Mouse (Mus musculus) spleen, postnatal 14 days (tissue): ENCODE data around the gene Tnpo2.

Source experiments
- DNase-seq, 2 experiments: peaks; one replicate each; pipeline ENCODE4 v3.0.0; 2021 to 2022; ENCODE audit warnings: low spot score in 2 of 2

The Tnpo2 gene

GRCm38 (mm10) chr8:85036718-85037365 is at the start of gene Tnpo2:
Gene Tnpo2, plus strand, starts transcription at chr8:85036915.
- DNase-seq = peak; percentile 73 to 80

- no peak for DNase-seq
Measured at GRCm38 (mm10) chr8:84987388-84987787, 49.3 kb upstream of the Tnpo2 start.

- no peak for DNase-seq
Measured at GRCm38 (mm10) chr8:84987903-84988302, 48.8 kb upstream of the Tnpo2 start.

DNA sequence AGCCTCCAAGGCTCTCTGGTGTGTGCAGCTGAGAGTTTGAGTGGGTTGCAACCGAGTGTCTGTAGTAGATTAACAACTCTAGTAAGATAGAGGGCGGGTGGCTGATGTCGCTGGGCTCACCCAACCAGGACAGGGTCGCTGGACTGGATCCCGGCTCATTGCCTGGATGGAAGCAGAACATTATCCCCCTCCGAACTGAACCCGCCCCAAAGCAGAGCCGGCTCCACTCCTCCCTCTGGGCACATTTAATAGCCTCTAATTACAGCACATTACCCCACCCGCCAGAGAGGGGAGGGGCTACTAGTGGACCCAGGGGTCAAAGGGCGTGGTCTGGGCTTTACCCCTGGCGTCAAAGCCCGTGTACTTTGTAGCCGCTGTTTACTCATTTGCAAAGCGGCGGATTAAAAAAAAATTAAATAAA is 47.4 kb upstream of the Tnpo2 start:
- DNase-seq = no peak

DNA sequence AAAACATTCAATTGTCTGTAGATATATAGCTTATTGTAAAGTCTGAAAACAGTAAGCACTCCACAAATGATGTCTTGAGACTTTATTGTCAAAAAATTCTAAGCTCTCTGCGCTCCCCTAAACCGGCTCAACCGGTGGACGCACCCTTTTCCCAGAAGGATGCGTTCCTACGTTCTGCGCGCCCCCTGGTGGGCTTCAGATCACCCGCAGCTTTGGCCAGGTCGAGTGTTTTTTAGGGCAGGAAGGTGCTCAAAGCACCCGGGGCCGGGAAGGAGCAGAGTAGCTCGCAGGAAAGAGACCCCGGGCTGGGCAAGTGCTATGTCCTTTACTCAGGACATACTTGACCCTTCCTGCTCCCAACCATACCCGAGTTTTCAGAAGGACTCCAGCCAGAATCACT is 46.9 kb upstream of the Tnpo2 start:
- DNase-seq = peak; percentile 89 to 93

DNA sequence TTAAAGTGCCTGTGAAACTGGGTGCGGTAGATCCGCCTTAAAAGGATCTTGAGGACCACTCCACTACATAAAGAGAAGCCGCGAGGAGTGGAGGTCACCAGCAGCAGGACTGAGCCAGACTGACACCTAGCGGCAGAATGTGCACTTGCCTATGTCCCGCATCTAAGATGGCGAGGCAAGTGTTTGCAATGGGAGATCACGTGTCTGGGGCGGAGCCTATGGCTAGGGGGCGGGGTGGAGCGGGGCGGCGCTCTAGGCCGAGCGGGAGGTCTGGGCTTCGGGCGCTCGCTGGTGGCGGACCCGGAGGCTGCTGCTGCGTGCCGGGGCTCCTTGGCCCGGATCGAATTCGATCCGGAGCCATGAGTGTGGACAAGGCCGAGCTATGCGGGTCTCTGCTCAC is 46.4 kb upstream of the Tnpo2 start, which contains the start of gene Hook2:
Hook2 (plus strand) TSS at position 255 of the 400 bp plus-strand sequence.
- peak; percentile 95 to 96 for DNase-seq

- no peak for DNase-seq
Measured at GRCm38 (mm10) chr8:84990836-84991235, 45.9 kb upstream of the Tnpo2 start.

GRCm38 (mm10) chr8:84994375-84994774 is 42.3 kb upstream of the Tnpo2 start:
- no peak for DNase-seq

DNA sequence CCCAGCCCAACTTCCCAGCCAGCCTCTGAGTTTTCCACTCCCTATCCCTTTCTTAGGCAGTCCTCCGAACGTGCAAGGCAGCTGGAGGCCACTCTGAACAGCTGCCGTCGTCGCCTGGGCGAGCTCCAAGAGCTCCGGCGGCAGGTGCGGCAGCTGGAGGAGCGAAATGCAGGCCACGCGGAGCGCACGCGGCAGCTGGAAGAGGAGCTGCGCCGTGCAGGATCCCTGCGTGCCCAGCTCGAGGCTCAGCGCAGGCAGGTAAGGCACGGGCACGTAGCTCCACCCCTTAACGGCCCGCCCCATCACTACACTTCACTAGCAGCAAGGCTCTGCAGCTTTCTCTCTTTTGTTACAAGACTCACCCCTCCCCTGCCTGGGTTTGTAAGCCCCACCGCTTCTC is 41.0 kb upstream of the Tnpo2 start:
- no peak for DNase-seq

DNA sequence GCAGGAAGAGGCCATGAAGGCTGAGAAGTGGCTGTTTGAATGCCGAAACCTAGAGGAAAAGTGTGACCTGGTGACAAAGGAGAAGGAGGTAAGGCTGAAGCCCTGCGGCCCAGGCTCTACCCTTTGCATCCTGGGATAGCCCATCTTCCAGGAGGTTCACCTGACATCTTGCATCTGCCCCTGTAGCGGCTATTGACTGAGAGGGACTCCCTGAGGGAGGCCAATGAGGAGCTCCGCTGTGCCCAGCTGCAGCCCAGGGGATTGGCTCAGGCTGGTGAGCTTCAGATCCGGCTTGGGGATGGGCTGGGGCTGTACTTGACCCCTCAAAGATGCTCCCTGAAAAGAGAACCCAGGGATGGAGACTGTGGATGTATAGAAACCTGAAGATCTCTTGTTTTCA is 39.7 kb upstream of the Tnpo2 start:
- DNase-seq = no peak

- DNase-seq = peak; percentile 83 to 92
Measured at GRCm38 (mm10) chr8:84997649-84998295, 38.9 kb upstream of the Tnpo2 start.

DNA sequence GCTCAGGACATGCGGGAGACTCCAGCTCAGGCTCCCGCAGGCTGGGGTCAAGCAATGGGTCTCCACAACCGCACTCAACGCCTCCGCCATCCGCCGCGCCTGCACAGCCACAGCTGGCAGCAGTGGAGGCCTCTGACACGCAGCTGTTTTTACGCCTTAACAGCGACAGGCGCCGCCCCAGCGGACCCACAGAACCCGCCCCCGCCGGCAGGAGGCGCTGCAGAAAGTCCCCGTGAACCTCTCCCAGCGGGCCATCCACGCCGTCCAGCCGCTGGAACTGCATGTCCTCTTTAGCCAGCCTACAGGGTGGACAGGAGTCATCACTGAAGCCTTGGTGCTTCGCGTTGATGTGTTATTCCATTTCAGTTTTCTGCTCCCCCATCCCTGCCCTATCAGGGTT is 29.0 kb upstream of the Tnpo2 start:
- DNase-seq = peak in 1 of 2 experiments; percentile 60

- no peak for DNase-seq
Measured at GRCm38 (mm10) chr8:85011242-85011641, 25.5 kb upstream of the Tnpo2 start.

DNA sequence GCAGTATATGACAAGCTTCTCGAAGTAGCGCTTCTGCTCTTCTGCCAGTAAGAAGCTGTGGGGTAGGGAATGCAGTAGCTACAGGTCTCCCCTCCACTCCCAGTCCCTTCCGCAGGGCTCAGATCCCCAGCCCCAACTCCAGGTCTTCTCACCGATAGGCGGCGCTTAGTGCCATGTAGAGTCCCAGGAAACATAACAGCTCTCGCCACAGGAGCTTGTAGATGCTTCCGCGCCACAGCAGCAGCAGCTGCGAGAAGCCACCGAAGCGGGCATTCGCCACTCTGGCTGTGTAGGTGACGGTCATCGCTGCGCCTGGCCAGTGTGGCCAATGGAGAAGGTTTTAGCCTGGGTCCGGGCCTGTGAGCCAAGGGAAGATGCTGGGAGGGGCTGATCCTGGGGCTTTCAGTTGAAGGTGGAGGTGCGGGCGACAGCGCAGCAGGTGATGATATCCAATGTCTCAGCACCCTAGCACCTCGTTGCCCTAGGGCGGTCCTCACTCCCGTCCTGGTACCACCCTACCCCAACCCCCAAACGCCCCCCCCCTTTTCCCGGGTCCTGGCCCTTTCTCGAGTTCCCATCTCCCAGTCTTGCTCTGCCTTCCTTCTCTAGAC is 23.4 kb upstream of the Tnpo2 start:
- peak; percentile 36 to 59 for DNase-seq

DNA sequence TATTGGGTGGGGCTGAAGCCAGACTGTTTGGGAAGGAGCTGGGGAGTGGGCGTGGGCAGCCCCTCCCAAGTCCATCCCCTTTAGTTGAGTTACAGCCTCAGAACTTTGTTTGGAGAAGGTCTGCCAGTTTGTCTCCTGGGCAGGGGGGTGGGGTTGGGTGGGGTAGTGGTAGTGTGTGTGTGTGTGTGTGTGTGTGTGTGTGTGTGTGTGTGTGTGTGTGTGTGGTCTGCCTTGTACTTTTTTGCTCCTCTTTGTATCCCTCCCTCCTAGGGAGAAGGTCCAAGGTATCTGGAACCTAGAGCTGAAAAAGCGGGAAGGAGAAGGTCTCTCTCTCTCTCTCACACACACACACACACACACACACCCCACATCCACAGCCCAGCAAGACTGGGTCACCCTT is 22.3 kb upstream of the Tnpo2 start, which contains the start of gene Best2:
Best2 (minus strand) TSS at position 101 of the 400 bp plus-strand sequence.
- no peak for DNase-seq

GRCm38 (mm10) chr8:85016724-85017123 is 20.0 kb upstream of the Tnpo2 start:
- DNase-seq = no peak

DNA sequence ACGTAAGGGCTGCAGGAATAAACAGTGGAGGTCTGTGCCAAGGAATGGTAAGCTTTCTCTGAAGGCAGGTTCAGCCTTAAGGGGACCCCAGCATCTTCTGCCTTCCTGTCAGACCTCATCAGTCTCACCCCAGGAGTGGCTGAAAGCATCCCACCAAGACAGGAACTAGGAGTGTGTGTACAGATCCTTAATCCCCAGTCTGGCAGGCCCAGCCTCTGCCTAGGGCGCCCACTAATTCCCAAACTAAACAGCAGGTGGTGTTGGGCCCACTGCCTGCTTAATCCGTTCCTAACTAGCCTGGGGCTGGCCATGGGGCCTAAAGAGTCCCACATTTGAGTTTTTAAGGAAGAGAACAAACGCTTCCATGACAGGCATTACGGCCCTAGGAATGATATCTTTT is 19.5 kb upstream of the Tnpo2 start:
- DNase-seq = no peak

GRCm38 (mm10) chr8:85021514-85022055 is 15.1 kb upstream of the Tnpo2 start:
- no peak for DNase-seq

DNA sequence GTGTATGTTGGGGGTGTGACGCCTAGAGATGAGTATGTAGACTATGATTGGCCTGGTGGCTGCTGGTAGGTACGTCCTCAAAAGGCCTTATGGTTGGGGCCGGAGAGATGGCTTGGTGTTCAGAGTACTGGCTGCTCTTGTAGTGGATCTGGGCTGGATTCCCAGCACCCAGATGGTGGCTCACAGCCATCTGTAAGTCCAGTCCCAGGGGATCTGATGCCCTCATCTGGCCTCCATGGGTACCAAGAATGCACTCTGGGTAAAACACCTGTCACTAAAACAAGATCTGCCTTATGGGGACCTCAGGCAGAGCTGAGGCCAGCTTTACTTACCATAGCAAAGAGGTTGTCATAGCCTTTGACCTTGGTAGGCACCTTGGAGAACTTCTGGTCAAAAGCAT is 12.9 kb upstream of the Tnpo2 start:
- no peak for DNase-seq

- DNase-seq = peak; percentile 58 to 70
Measured at GRCm38 (mm10) chr8:85025098-85025932, 11.4 kb upstream of the Tnpo2 start, which contains the start of gene Asna1. Gene Asna1, minus strand, starts transcription at chr8:85025281.

- peak; percentile 95 for DNase-seq
Measured at GRCm38 (mm10) chr8:85026670-85027515, 9.8 kb upstream of the Tnpo2 start, which contains the start of gene Trir. Gene Trir, plus strand, starts transcription at chr8:85026823.
